Mouse (Mus musculus): ENCODE measurements around the gene Elovl5. TPM values are rescaled to one million over a fixed set of nuclear protein-coding genes. Genes with fewer than 3 reads are reported as not detected.

Elovl5 gene
- polyA plus RNA-seq, 2 experiments: 59.1 to 72.7 TPM

DNA sequence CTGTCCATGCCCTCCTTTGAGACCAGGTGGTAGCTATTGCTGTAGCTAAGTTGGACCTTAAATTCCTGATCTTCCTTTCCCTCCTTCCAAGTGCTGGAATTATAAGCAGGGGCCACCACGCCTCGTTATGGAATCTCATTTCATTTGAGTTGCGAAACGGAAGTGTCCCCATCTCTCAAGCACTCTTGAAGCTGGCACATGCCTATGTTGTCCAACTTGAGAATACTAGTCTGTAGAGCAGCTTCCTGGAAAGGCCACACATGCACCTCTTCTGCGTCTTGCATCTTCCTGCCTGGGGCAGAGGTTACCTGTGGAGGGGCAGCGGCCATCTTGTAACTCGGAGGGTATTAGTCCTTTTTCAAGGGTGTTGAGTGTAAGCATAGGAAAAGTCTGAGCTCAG lies 92.2 kb downstream of the Elovl5 start:
- no peak overlapping the region for H3K9ac ChIP-seq (ENCODE audit: low read depth, low read length, severe bottlenecking)

DNA sequence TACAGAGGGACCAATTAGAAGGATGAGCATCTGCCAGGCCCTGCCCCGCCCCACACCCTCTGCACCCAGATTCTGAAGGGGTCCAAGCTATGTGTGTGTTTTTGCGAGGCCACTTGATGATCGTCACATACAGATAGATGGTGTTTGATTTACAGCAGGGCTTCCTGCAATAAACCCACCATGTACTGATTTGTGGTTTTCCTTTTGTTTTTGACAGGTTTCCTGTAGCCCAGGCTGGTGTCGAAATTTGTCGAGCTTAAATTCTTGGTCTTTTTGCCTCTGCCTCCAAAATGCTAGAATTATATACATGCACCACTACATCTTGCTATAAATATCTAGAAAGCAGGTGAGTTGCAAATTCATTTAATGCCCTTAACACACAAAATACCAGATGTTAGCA lies 93.0 kb downstream of the Elovl5 start:
- no peak for ATAC-seq (ENCODE audit: low FRiP score, low read depth)
- WGBS: 63% methylated on average over 5 of the region's 5 CpGs
- no peak overlapping the region for H3K27ac ChIP-seq (replicated peaks; ENCODE audit: low read depth, low read length)

More for the DNA sequence above, 92.2 kb downstream of the Elovl5 start:
- no peaks in the 10 kb centered on the region for H3K36me3 ChIP-seq (ENCODE audit: control insufficient read depth, insufficient read depth, low read length)
- no peak for TF ChIP-seq POLR2A (IDR thresholded peaks at IDR 0.05; ENCODE audit: borderline replicate concordance, extremely low read depth, insufficient read depth, insufficient read length)
- no peak overlapping the region for H3K4me2 ChIP-seq (replicated peaks; ENCODE audit: low read depth, low read length, severe bottlenecking)
- no peaks in the 10 kb centered on the region; the same call in 1 of the 2 replicates for H3K4me1 ChIP-seq (ENCODE audit: control insufficient read depth, insufficient read depth, low read length)
- no peak overlapping the region for H3K4me3 ChIP-seq (replicated peaks; ENCODE audit: low read length)
- no peaks in the 10 kb centered on the region for H3K9me3 ChIP-seq (ENCODE audit: control insufficient read depth, low read length)
- no peaks in the 10 kb centered on the region for H3K27me3 ChIP-seq (ENCODE audit: control insufficient read depth, insufficient read depth, low read length)
- no peak overlapping the region for H3K27ac ChIP-seq (replicated peaks; ENCODE audit: low read depth, low read length)
- WGBS: 89% methylated on average over 7 of the region's 7 CpGs
- no peak for ATAC-seq (ENCODE audit: low FRiP score, low read depth)
- no peak for DNase-seq (ENCODE audit: low spot score)

DNA sequence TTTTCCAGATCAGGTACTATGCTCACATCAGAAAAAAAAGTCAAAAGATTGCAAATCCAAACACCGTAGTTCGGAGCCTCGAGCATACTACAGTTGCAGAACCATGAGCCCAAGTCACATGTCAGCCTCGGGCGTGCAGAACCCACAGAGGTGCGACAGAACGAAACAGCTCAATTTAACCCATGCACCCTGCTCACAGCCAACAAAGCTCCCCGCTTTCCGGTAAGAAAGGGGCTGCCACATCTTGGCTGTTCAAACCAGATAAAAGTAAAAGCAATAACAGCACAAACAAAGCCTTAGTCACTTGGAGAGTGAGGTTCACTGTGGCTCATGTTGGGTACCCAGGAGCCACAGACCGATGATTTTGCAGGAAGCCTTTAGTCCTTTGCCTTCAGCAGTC lies 93.5 kb downstream of the Elovl5 start:
- DNase-seq (ENCODE audit: low spot score) (no peak), ATAC-seq (ENCODE audit: low FRiP score, low read depth) (no peak)
- no peaks in the 10 kb centered on the region; the same call in 1 of the 2 replicates for H3K4me1 ChIP-seq (ENCODE audit: control insufficient read depth, insufficient read depth, low read length)
- WGBS: 75% methylated on average over 10 of the region's 10 CpGs
- TF ChIP-seq POLR2A (IDR thresholded peaks at IDR 0.05; ENCODE audit: borderline replicate concordance, extremely low read depth, insufficient read depth, insufficient read length): no peak
- no peaks in the 10 kb centered on the region for H3K9me3 ChIP-seq (ENCODE audit: control insufficient read depth, low read length)
- H3K4me3 ChIP-seq (replicated peaks; ENCODE audit: low read length): no peak overlapping the region
- no peak overlapping the region for H3K27ac ChIP-seq (replicated peaks; ENCODE audit: low read depth, low read length)
- no peak overlapping the region for H3K4me2 ChIP-seq (replicated peaks; ENCODE audit: low read depth, low read length, severe bottlenecking)
- H3K9ac ChIP-seq (ENCODE audit: low read depth, low read length, severe bottlenecking): no peak overlapping the region
- no peaks in the 10 kb centered on the region for H3K36me3 ChIP-seq (ENCODE audit: control insufficient read depth, insufficient read depth, low read length)
- no peaks in the 10 kb centered on the region for H3K27me3 ChIP-seq (ENCODE audit: control insufficient read depth, insufficient read depth, low read length)

More for the DNA sequence above, 93.0 kb downstream of the Elovl5 start:
- no peak for TF ChIP-seq POLR2A (IDR thresholded peaks at IDR 0.05; ENCODE audit: borderline replicate concordance, extremely low read depth, insufficient read depth, insufficient read length)
- DNase-seq (ENCODE audit: low spot score): no peak
- Histone ChIP-seq H3K9me3 (ENCODE audit: control insufficient read depth, low read length) (no peaks in the 10 kb centered on the region), H3K4me2 (replicated peaks; ENCODE audit: low read depth, low read length, severe bottlenecking) (no peak overlapping the region), H3K27me3 (ENCODE audit: control insufficient read depth, insufficient read depth, low read length) (no peaks in the 10 kb centered on the region), H3K4me3 (replicated peaks; ENCODE audit: low read length) (no peak overlapping the region), H3K36me3 (ENCODE audit: control insufficient read depth, insufficient read depth, low read length) (no peaks in the 10 kb centered on the region), H3K9ac (ENCODE audit: low read depth, low read length, severe bottlenecking) (no peak overlapping the region), H3K4me1 (ENCODE audit: control insufficient read depth, insufficient read depth, low read length) (no peaks in the 10 kb centered on the region; the same call in 1 of the 2 replicates)

DNA sequence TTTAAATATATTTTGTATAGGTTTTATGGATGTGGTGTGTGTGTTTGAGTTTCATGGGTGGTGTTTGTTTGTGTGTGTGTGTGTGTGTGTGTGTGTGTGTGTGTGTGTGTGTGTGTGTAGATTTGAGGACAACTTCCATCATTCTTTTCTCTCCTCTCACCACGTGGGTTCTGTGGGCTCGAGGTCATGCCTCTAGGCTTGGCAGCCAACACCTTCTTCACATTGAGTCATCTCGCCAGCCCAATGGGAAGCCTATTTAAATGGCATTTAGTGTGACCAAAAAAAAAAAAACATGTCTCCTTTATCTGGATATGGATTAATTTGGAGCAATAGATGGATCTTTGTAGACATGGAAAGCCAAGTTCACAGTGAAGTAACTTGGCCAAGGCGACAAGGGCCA lies 94.9 kb downstream of the Elovl5 start:
- H3K9me3 ChIP-seq (ENCODE audit: control insufficient read depth, low read length): no peaks in the 10 kb centered on the region
- DNase-seq (ENCODE audit: low spot score): no peak
- H3K9ac ChIP-seq (ENCODE audit: low read depth, low read length, severe bottlenecking): no peak overlapping the region
- no peak for TF ChIP-seq POLR2A (IDR thresholded peaks at IDR 0.05; ENCODE audit: borderline replicate concordance, extremely low read depth, insufficient read depth, insufficient read length)
- no peaks in the 10 kb centered on the region for H3K27me3 ChIP-seq (ENCODE audit: control insufficient read depth, insufficient read depth, low read length)
- no peak overlapping the region for H3K4me2 ChIP-seq (replicated peaks; ENCODE audit: low read depth, low read length, severe bottlenecking)
- 91% methylated on average over 4 of the region's 4 CpGs for WGBS
- ATAC-seq (ENCODE audit: low FRiP score, low read depth): no peak
- H3K4me1 ChIP-seq (ENCODE audit: control insufficient read depth, insufficient read depth, low read length): no peaks in the 10 kb centered on the region
- no peaks in the 10 kb centered on the region for H3K36me3 ChIP-seq (ENCODE audit: control insufficient read depth, insufficient read depth, low read length)
- H3K27ac ChIP-seq (replicated peaks; ENCODE audit: low read depth, low read length): no peak overlapping the region
- H3K4me3 ChIP-seq (replicated peaks; ENCODE audit: low read length): no peak overlapping the region

DNA sequence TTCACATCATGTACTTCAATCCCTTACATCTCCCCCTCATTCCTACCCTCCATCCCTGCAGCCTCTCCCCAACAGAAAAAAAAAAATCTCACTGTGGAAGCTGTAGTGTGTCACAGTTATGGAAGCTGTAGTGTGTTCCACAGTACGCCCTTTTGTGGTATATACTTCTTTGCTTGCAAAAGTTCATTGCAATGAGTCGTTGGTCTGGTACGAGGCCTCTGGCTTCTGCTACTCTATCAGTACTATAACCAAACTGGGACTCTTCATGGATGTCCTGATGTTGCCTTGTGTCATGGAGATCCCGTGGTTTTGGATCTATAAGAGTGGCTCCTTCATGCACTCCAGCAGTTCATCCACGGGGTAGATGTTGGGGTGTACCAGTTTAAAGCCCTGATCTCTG lies 95.5 kb downstream of the Elovl5 start:
- Histone ChIP-seq H3K36me3 (ENCODE audit: control insufficient read depth, insufficient read depth, low read length) (no peaks in the 10 kb centered on the region), H3K4me1 (ENCODE audit: control insufficient read depth, insufficient read depth, low read length) (no peaks in the 10 kb centered on the region), H3K9me3 (ENCODE audit: control insufficient read depth, low read length) (no peaks in the 10 kb centered on the region), H3K27ac (replicated peaks; ENCODE audit: low read depth, low read length) (no peak overlapping the region), H3K27me3 (ENCODE audit: control insufficient read depth, insufficient read depth, low read length) (no peaks in the 10 kb centered on the region), H3K4me2 (replicated peaks; ENCODE audit: low read depth, low read length, severe bottlenecking) (no peak overlapping the region), H3K9ac (ENCODE audit: low read depth, low read length, severe bottlenecking) (no peak overlapping the region), H3K4me3 (replicated peaks; ENCODE audit: low read length) (no peak overlapping the region)
- ATAC-seq (ENCODE audit: low FRiP score, low read depth) (no peak), DNase-seq (ENCODE audit: low spot score) (no peak)
- 85% methylated on average over 5 of the region's 5 CpGs for WGBS
- no peak for TF ChIP-seq POLR2A (IDR thresholded peaks at IDR 0.05; ENCODE audit: borderline replicate concordance, extremely low read depth, insufficient read depth, insufficient read length)

DNA sequence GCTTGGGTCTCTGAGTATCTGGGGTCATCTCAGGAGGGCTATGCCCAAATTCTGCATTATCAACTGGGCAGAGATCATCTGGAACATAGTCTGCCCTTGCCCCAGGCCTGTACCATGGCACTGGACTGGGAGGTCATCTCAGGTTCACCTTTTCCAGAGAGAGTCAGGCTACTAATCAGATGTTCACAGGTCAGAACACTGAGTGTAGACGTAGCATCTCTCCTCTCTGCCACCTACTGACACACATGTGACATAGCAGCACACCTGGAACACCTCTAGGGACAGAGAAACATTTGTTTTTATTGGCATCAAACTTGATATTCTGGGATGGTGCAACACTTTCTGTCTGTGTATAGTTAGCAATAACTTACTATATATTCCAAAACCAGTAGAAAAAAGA lies 96.6 kb downstream of the Elovl5 start:
- Histone ChIP-seq H3K9me3 (ENCODE audit: control insufficient read depth, low read length) (no peaks in the 10 kb centered on the region), H3K4me1 (ENCODE audit: control insufficient read depth, insufficient read depth, low read length) (no peaks in the 10 kb centered on the region), H3K9ac (ENCODE audit: low read depth, low read length, severe bottlenecking) (no peak overlapping the region), H3K27ac (replicated peaks; ENCODE audit: low read depth, low read length) (no peak overlapping the region), H3K27me3 (ENCODE audit: control insufficient read depth, insufficient read depth, low read length) (no peaks in the 10 kb centered on the region), H3K4me2 (replicated peaks; ENCODE audit: low read depth, low read length, severe bottlenecking) (no peak overlapping the region), H3K36me3 (ENCODE audit: control insufficient read depth, insufficient read depth, low read length) (no peaks in the 10 kb centered on the region), H3K4me3 (replicated peaks; ENCODE audit: low read length) (no peak overlapping the region)
- WGBS: 32% methylated on average over 1 of the region's 1 CpGs
- no peak for TF ChIP-seq POLR2A (IDR thresholded peaks at IDR 0.05; ENCODE audit: borderline replicate concordance, extremely low read depth, insufficient read depth, insufficient read length)
- DNase-seq (ENCODE audit: low spot score) (no peak), ATAC-seq (ENCODE audit: low FRiP score, low read depth) (no peak)
